Mouse (Mus musculus) myocyte (in vitro differentiated cells): ENCODE measurements at regions not wholly inside any gene's neighbourhood (a gene's known extent, or its start where the extent isn't known, plus 50 kb on each side); places are given as distances from the start of the nearest gene placed in this dataset.

ENCODE experiments used
- H3K27me3 ChIP-seq: one replicate; pipeline ENCODE4 v1.6.1; 2011; ENCODE audit not compliant: control insufficient read depth, insufficient read depth, insufficient read length
- H3K36me3 ChIP-seq: one replicate; pipeline ENCODE4 v1.6.1; 2011; ENCODE audit not compliant: control insufficient read depth, insufficient read depth
- H3K4me2 ChIP-seq: one replicate; pipeline ENCODE4 v1.6.1; 2011; ENCODE audit warnings: low read depth, control low read depth
- H3K4me3 ChIP-seq: one replicate; pipeline ENCODE4 v1.5.1; 2011; ENCODE audit warnings: mild to moderate bottlenecking, control low read depth, moderate library complexity
- H3K79me2 ChIP-seq: one replicate; pipeline ENCODE4 v1.6.1; 2011; ENCODE audit not compliant: control insufficient read depth, insufficient read depth
- H3ac ChIP-seq: one replicate; pipeline ENCODE4 v1.6.1; 2011; ENCODE audit not compliant: control insufficient read depth, insufficient read length
- CEBPB ChIP-seq: IDR thresholded peaks from 2 replicates; pipeline ENCODE4 v1.6.1; 2011; ENCODE audit warnings: mild to moderate bottlenecking, moderate library complexity; ENCODE audit not compliant: poor library complexity, insufficient read depth, severe bottlenecking
- E2F4 ChIP-seq: IDR thresholded peaks from one replicate; pipeline ENCODE4 v1.6.1; 2011; ENCODE audit warnings: mild to moderate bottlenecking, control low read depth, moderate library complexity; ENCODE audit not compliant: insufficient read depth
- MAX ChIP-seq: IDR thresholded peaks from one replicate; pipeline ENCODE4 v1.6.1; 2011; ENCODE audit warnings: low read depth, mild to moderate bottlenecking, control low read depth
- MYOD1 ChIP-seq, 3 experiments: IDR thresholded peaks; one replicate each; pipeline ENCODE4 v1.6.1; 2011; ENCODE audit warnings: control low read depth in 2 of 3, low read depth in 2 of 3, mild to moderate bottlenecking in 2 of 3, moderate library complexity in 1 of 3; ENCODE audit not compliant: insufficient read length in 2 of 3, control insufficient read depth in 1 of 3
- MYOG ChIP-seq, 3 experiments: IDR thresholded peaks; one replicate each; pipeline ENCODE4 v1.6.1; 2011; ENCODE audit warnings: control low read depth in 2 of 3, low read depth in 2 of 3, mild to moderate bottlenecking in 2 of 3; ENCODE audit not compliant: insufficient read length in 2 of 3, control insufficient read depth in 1 of 3, insufficient read depth in 1 of 3
- POLR2A ChIP-seq: IDR thresholded peaks from one replicate; pipeline ENCODE4 v1.6.1; 2011; ENCODE audit warnings: low read depth, mild to moderate bottlenecking, control low read depth, moderate library complexity; ENCODE audit not compliant: insufficient read length
- POLR2AphosphoS2 ChIP-seq: IDR thresholded peaks from one replicate; pipeline ENCODE4 v1.6.1; 2011; ENCODE audit warnings: low read depth, control low read depth; ENCODE audit not compliant: insufficient read length
- REST ChIP-seq: IDR thresholded peaks from one replicate; pipeline ENCODE4 v1.6.1; 2011; ENCODE audit warnings: mild to moderate bottlenecking, control low read depth, moderate library complexity; ENCODE audit not compliant: insufficient read depth, insufficient read length
- SRF ChIP-seq: IDR thresholded peaks from one replicate; pipeline ENCODE4 v1.6.1; 2011; ENCODE audit warnings: low read depth; ENCODE audit not compliant: control insufficient read depth, insufficient read length
- TCF12 ChIP-seq: IDR thresholded peaks from one replicate; pipeline ENCODE4 v1.6.1; 2011; ENCODE audit warnings: mild to moderate bottlenecking, control low read depth; ENCODE audit not compliant: poor library complexity, insufficient read depth, severe bottlenecking
- TCF3 ChIP-seq: IDR thresholded peaks from one replicate; pipeline ENCODE4 v1.6.1; 2011; ENCODE audit warnings: low read depth, control low read depth; ENCODE audit not compliant: insufficient read length
- USF1 ChIP-seq: IDR thresholded peaks from one replicate; pipeline ENCODE4 v1.6.1; 2011; ENCODE audit warnings: low read depth, mild to moderate bottlenecking, control low read depth, moderate library complexity

DNA sequence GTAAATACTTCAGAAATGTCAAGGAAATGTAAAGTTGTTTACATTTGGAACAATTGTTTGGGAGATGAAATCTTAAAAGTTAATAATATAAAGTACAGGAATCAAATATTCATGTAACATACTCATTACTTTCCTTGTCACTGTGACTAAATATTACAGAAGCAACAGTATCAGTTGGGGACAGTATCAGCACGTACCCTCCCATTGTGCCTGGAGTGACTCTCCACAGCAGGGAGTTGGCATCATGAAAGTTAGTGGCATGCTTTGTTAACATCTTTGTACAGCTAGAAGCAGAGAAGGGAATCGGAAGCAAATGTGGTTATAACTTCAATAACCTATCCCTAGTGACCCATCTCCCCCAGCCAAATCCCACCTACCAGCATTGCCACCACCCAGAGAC lies 366.8 kb upstream of the Cd180 start:
- Histone ChIP-seq H3K27me3 (no peaks in the 10 kb centered on the region), H3K4me3 (no peak overlapping the region), H3K79me2 (no peaks in the 10 kb centered on the region), H3K36me3 (no peaks in the 10 kb centered on the region), H3ac (no peak overlapping the region), H3K4me2 (no peak overlapping the region)
- TF ChIP-seq USF1 (no peak), TCF3 (no peak), SRF (no peak), MYOD1 (IDR thresholded peaks at IDR 0.05; ENCODE audit: control insufficient read depth in 1 of 3, insufficient read length in 2 of 3, low read depth in 2 of 3) (no peak), POLR2AphosphoS2 (no peak), MAX (no peak)

- TF ChIP-seq E2F4 (no peak), TCF12 (no peak), POLR2AphosphoS2 (no peak), MAX (no peak), POLR2A (no peak), USF1 (no peak), MYOG (IDR thresholded peaks at IDR 0.05; ENCODE audit: control insufficient read depth in 1 of 3, insufficient read depth in 1 of 3, insufficient read length in 2 of 3, low read depth in 2 of 3) (no peak), CEBPB (no peak), MYOD1 (IDR thresholded peaks at IDR 0.05; ENCODE audit: control insufficient read depth in 1 of 3, insufficient read length in 2 of 3, low read depth in 2 of 3) (no peak), REST (no peak), TCF3 (no peak), SRF (no peak)
- H3K4me2 ChIP-seq: no peak overlapping the region
Observed at GRCm38 (mm10) chr13:102333667-102334066, 359.7 kb upstream of the Cd180 start.

GRCm38 (mm10) chr13:102334131-102334534 lies 359.2 kb upstream of the Cd180 start:
- TF ChIP-seq SRF (no peak), TCF3 (no peak), MYOG (IDR thresholded peaks at IDR 0.05; ENCODE audit: control insufficient read depth in 1 of 3, insufficient read depth in 1 of 3, insufficient read length in 2 of 3, low read depth in 2 of 3) (no peak)
- no peak overlapping the region for H3ac ChIP-seq
- no peaks in the 10 kb centered on the region for H3K27me3 ChIP-seq
- no peaks in the 10 kb centered on the region for H3K36me3 ChIP-seq
- no peaks in the 10 kb centered on the region for H3K79me2 ChIP-seq
- no peak overlapping the region for H3K4me2 ChIP-seq
- H3K4me3 ChIP-seq: no peak overlapping the region

More at GRCm38 (mm10) chr13:102333667-102334066, 359.7 kb upstream of the Cd180 start:
- Histone ChIP-seq H3ac (no peak overlapping the region), H3K27me3 (no peaks in the 10 kb centered on the region), H3K36me3 (no peaks in the 10 kb centered on the region), H3K4me3 (no peak overlapping the region), H3K79me2 (no peaks in the 10 kb centered on the region)

GRCm38 (mm10) chr13:102343236-102343635 lies 350.1 kb upstream of the Cd180 start:
- H3K4me2 ChIP-seq: no peak overlapping the region
- no peaks in the 10 kb centered on the region for H3K79me2 ChIP-seq
- no peak overlapping the region for H3K4me3 ChIP-seq
- no peaks in the 10 kb centered on the region for H3K27me3 ChIP-seq
- no peaks in the 10 kb centered on the region for H3K36me3 ChIP-seq
- no peak overlapping the region for H3ac ChIP-seq
- TF ChIP-seq CEBPB (no peak), MAX (no peak), USF1 (no peak), MYOD1 (IDR thresholded peaks at IDR 0.05; ENCODE audit: control insufficient read depth in 1 of 3, insufficient read length in 2 of 3, low read depth in 2 of 3) (no peak), TCF3 (no peak), POLR2A (no peak), E2F4 (no peak), MYOG (IDR thresholded peaks at IDR 0.05; ENCODE audit: control insufficient read depth in 1 of 3, insufficient read depth in 1 of 3, insufficient read length in 2 of 3, low read depth in 2 of 3) (no peak), TCF12 (no peak), SRF (no peak), POLR2AphosphoS2 (no peak), REST (no peak)

DNA sequence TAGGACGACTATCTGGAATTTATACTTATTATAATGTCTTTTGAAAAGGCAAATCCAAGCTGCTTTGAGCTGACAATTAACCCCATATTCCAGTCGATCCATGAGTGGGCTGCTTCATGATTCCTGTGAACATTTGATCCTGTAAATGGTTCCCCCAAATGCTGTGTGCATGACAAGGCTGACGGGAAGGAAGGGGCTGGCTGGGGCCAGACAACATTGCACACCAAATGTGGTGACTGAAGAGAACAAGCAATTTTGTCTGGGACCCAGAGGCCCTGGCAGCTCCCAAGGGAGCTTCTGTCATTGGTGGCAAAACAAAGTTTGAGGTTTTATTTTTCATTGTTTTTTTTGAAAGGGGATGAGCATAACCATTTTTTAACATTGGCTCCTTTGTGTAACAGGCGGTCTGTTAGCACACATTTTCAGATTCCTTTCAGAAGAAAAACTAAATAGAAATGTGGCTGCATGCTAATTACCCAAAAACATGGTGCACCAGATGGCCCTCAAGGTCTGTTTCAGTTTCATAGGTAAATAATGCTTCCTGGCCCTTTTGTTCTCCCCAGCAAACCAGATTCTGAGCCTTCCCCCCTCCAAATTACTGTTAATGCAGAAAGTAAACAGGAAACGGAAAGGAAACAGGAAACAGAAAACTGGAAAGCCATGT lies 348.6 kb upstream of the Cd180 start:
- no peak for TF ChIP-seq USF1
- TF ChIP-seq TCF3: no peak
- TF ChIP-seq E2F4: no peak
- no peak for TF ChIP-seq CEBPB
- no peak for TF ChIP-seq MAX
- no peak for TF ChIP-seq MYOG (IDR thresholded peaks at IDR 0.05; ENCODE audit: control insufficient read depth in 1 of 3, insufficient read depth in 1 of 3, insufficient read length in 2 of 3, low read depth in 2 of 3)
- TF ChIP-seq TCF12: no peak
- Histone ChIP-seq H3ac (no peak overlapping the region), H3K79me2 (no peaks in the 10 kb centered on the region), H3K4me2 (no peak overlapping the region), H3K27me3 (no peaks in the 10 kb centered on the region), H3K36me3 (no peaks in the 10 kb centered on the region), H3K4me3 (no peak overlapping the region)
